Mouse (Mus musculus) thymus, adult 2 months (tissue): Measurements from ENCODE around the gene Agpat2. TPM values are rescaled to one million over a fixed set of nuclear protein-coding genes. Genes with fewer than 3 reads are reported as not detected.

Experiments used
- DNase-seq: peaks from one replicate; pipeline ENCODE4 v3.0.0; 2021
- H3K27ac ChIP-seq: fragments of 200-500 bp; 2 replicates; pipeline ENCODE4 v1.5.1; 2012; ENCODE audit warnings: low read length, control low read depth; ENCODE audit not compliant: control insufficient read depth, insufficient read depth
- H3K27me3 ChIP-seq: fragments of 200-500 bp; 2 replicates; pipeline ENCODE4 v1.6.1; 2012; ENCODE audit warnings: mild to moderate bottlenecking, low read length, moderate library complexity, mixed read lengths; ENCODE audit not compliant: control insufficient read depth, insufficient read depth
- H3K36me3 ChIP-seq: fragments of 200-500 bp; 2 replicates; pipeline ENCODE4 v1.6.1; 2012; ENCODE audit warnings: mild to moderate bottlenecking, low read length, moderate library complexity; ENCODE audit not compliant: control insufficient read depth, insufficient read depth
- H3K4me1 ChIP-seq: fragments of 200-500 bp; replicated peaks from 2 replicates; pipeline ENCODE4 v1.6.1; 2012; ENCODE audit warnings: low read length; ENCODE audit not compliant: control insufficient read depth, insufficient read depth
- H3K4me3 ChIP-seq: fragments of 200-500 bp; 2 replicates; pipeline ENCODE4 v1.5.1; 2012; ENCODE audit warnings: mild to moderate bottlenecking, low read length, control low read depth, moderate library complexity; ENCODE audit not compliant: control insufficient read depth, insufficient read depth
- CTCF ChIP-seq: fragments of 200-500 bp; IDR thresholded peaks from 2 replicates; pipeline ENCODE4 v1.5.1; 2012; ENCODE audit warnings: mild to moderate bottlenecking, control low read depth, low read length, moderate library complexity, borderline replicate concordance; ENCODE audit not compliant: control insufficient read depth, poor library complexity, insufficient read depth; ENCODE audit errors: extremely low read depth
- POLR2A ChIP-seq: fragments of 200-500 bp; IDR thresholded peaks from 2 replicates; pipeline ENCODE4 v1.6.1; 2012; ENCODE audit warnings: mild to moderate bottlenecking, low read length, control low read depth, moderate library complexity; ENCODE audit not compliant: control insufficient read depth, poor library complexity, insufficient read depth; ENCODE audit errors: extremely low read depth
- WGBS: fragments of 180-500 bp; shearing (Covaris S2); methylation state at CpG from one replicate; pipeline ENCODE4 v1.1.7; 2018; 5-methylcytosine and 5-hydroxymethylcytosine counted together
- polyA plus RNA-seq: library from polyadenylated mRNA; depleted of rRNA; stranded (reverse); fragments of >200 nt; gene quantifications from 2 replicates; pipeline ENCODE4 v1.2.3, GENCODE M21; 2012

Gene Agpat2
- polyA plus RNA-seq, 1 experiment = 89.3 TPM

- WGBS = 15% methylated on average over 6 of the region's 6 CpGs
- no peak for DNase-seq
- Histone ChIP-seq H3K27me3 (no peaks in the 10 kb centered on the region), H3K4me1 (peaks cover 10% of the 10 kb centered on the region), H3K4me3 (no peak overlapping the region), H3K27ac (no peak overlapping the region), H3K36me3 (no peaks in the 10 kb centered on the region)
- TF ChIP-seq CTCF (no peak), POLR2A (no peak)
Observed at GRCm38 (mm10) chr2:26578369-26578768, 25.8 kb downstream of the Agpat2 start.

DNA sequence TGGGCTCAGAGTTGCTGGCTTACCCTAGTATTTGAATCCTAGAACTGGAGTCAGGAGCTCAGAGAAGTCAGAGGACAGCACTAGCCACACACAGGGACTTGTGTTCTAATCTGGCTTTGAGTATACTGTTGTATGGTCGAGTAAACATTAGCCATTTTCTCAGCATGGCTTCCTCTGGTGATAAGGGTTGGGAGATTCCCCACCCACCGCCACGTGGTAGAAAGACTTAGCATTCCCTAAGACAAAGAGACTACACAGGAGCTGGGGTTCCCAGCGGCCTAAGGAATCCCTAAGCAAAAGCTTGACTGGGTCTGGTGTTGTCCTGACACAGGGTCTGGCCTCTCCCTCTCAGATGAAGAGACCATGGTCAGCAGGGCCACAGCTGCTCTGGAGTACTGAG lies 27.8 kb downstream of the Agpat2 start:
- Histone ChIP-seq H3K4me3 (no peak overlapping the region), H3K36me3 (no peaks in the 10 kb centered on the region), H3K27me3 (no peaks in the 10 kb centered on the region), H3K4me1 (peaks cover 10% of the 10 kb centered on the region), H3K27ac (no peak overlapping the region)
- no peak for TF ChIP-seq CTCF
- no peak for TF ChIP-seq POLR2A
- no peak for DNase-seq
- 79% methylated on average over 4 of the region's 4 CpGs for WGBS

GRCm38 (mm10) chr2:26575865-26576264 lies 28.4 kb downstream of the Agpat2 start:
- H3K4me1 ChIP-seq = peaks cover 10% of the 10 kb centered on the region
- TF ChIP-seq CTCF (no peak), POLR2A (no peak)
- no peaks in the 10 kb centered on the region for H3K27me3 ChIP-seq
- no peak for DNase-seq
- no peak overlapping the region for H3K27ac ChIP-seq
- H3K4me3 ChIP-seq = no peak overlapping the region
- 93% methylated on average over 4 of the region's 4 CpGs for WGBS
- no peaks in the 10 kb centered on the region for H3K36me3 ChIP-seq

DNA sequence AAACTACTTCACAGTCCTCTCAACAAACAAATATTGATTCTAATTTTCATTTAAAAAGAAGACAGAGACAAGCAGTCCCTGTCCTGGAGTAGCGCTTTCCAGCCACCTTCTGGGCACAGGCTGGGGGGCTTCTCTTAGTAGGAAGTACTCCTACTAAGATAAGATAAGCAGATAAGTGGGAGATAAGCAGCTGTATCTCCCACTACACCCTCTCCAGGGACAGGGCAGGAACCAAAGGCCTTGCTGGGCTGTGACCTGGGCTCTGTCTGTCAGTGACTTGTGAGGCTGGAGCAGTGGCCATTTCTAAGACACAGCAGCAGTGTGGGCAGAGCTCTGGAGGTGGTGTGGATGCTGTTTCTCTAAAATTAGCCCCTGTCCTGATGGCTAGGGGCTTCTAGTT lies 28.8 kb downstream of the Agpat2 start:
- WGBS = 94% methylated on average over 1 of the region's 1 CpGs
- no peak for TF ChIP-seq POLR2A
- TF ChIP-seq CTCF = no peak
- Histone ChIP-seq H3K27me3 (no peaks in the 10 kb centered on the region), H3K4me3 (no peak overlapping the region), H3K4me1 (peaks cover 10% of the 10 kb centered on the region), H3K36me3 (no peaks in the 10 kb centered on the region), H3K27ac (no peak overlapping the region)
- DNase-seq = no peak

GRCm38 (mm10) chr2:26574862-26575261 lies 29.4 kb downstream of the Agpat2 start:
- TF ChIP-seq POLR2A (no peak), CTCF (no peak)
- H3K27ac ChIP-seq = no peak overlapping the region

GRCm38 (mm10) chr2:26573807-26574206 lies 30.4 kb downstream of the Agpat2 start:
- no peak for DNase-seq
- TF ChIP-seq CTCF (no peak), POLR2A (no peak)
- 34% methylated on average over 5 of the region's 5 CpGs for WGBS
- peaks cover 9% of the 10 kb centered on the region for H3K4me1 ChIP-seq
- H3K27me3 ChIP-seq = no peaks in the 10 kb centered on the region
- H3K36me3 ChIP-seq = no peaks in the 10 kb centered on the region
- H3K4me3 ChIP-seq = no peak overlapping the region
- H3K27ac ChIP-seq = no peak overlapping the region

More at GRCm38 (mm10) chr2:26574862-26575261, 29.4 kb downstream of the Agpat2 start:
- DNase-seq = no peak
- 89% methylated on average over 5 of the region's 5 CpGs for WGBS
- no peaks in the 10 kb centered on the region for H3K36me3 ChIP-seq
- H3K4me1 ChIP-seq = peaks cover 10% of the 10 kb centered on the region
- no peaks in the 10 kb centered on the region for H3K27me3 ChIP-seq
- H3K4me3 ChIP-seq = no peak overlapping the region

- DNase-seq = no peak
- H3K27ac ChIP-seq = no peak overlapping the region
- no peaks in the 10 kb centered on the region for H3K27me3 ChIP-seq
- no peak overlapping the region for H3K4me3 ChIP-seq
- no peak for TF ChIP-seq CTCF
- no peaks in the 10 kb centered on the region for H3K36me3 ChIP-seq
- WGBS = 56% methylated on average over 12 of the region's 12 CpGs
- peaks cover 5% of the 10 kb centered on the region for H3K4me1 ChIP-seq
Observed at GRCm38 (mm10) chr2:26573396-26573795, 30.8 kb downstream of the Agpat2 start.
